Mouse (Mus musculus): Measurements from ENCODE around the gene Retreg2.

Retreg2 gene

DNA sequence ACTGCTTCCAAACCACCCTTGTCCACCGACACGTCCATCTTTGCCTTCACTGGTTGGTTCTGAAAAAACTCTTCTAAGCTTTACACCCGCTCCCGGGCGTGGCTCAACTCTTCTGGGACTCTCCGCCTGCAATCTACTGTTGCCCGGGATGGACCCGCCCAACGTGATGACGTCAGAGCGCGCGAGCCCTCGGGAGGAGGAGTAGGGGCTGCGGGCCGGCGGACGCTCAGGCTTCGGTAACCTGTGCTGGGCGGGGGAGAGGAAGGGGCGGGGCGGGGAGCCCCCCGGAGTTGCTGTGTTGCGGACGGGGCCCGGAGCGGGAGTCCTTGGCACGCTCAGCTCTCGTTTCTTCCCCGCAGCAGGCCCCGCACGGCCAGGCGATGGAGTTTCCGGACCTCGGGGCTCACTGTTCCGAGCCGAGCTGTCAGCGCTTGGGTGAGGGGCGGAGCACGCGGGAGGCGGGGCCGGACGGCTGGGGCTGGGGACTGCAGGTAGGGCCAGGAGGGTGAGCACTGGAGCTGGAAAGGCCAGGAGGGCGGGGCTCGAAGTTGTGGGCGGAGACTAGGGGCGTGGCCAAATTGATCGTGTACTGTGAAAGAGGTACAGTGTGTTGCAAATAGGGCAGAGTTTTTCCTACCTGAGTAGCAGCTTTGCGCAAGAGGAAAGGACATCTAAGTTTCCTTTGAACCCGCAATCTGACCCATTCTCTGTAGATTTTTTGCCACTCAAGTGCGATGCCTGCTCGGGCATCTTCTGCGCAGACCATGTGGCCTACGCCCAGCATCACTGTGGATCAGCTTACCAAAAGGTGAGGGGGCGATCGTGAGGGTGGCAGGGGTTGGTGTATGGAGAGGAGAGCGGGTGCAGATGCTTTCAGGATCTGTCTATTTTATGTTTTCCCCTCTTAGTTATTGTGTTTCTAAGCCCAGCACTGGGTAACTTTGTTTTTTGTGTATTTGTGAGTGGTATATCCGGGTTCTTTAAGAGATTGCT, 26.2 kb downstream of the Retreg2 start, which contains the start of gene Zfand2b:
Gene Zfand2b (plus strand): TSS at position 175 of the 993 bp plus-strand sequence.
- peak; percentile 95 for DNase-seq (ENCODE audit: low spot score in 2 of 2)

DNA sequence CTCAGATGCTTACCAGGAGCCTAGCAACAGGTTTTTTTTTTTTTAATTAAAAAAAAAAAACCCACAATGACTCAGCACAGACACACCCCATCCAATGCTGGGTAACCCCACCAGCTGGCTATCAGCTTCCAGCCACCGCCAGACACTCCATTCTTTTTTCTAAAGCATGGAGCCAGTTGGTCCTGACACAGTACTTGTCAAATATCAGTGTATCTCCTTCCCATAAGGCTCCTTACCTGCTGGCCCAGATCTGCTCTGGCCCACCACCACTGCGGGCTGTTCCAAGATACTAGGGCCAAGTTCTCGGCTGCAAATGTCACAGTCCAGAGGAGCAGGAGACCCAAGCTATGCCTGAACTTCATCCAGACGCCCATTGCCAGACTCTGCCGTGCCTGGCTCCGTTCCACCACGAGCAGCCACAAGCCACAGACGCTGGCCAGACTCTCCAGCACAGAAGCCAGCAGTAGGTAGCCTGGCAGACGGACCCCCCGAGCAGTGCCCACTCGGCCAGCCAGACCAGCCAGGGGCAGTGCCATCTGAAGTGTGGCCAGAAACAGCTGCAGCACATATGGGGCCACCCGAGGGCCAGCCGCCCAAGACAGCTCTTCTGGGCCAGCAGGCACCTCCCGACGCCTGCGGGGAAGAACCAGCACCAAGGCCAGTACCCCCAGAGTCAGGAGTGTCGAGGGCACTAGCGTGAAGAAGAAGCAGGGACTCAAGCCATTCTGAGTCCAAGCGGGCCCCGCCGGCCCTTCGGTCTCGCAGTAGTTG, 36.9 kb downstream of the Retreg2 start:
- peak; percentile 49 for DNase-seq (ENCODE audit: low spot score in 2 of 2)

DNA sequence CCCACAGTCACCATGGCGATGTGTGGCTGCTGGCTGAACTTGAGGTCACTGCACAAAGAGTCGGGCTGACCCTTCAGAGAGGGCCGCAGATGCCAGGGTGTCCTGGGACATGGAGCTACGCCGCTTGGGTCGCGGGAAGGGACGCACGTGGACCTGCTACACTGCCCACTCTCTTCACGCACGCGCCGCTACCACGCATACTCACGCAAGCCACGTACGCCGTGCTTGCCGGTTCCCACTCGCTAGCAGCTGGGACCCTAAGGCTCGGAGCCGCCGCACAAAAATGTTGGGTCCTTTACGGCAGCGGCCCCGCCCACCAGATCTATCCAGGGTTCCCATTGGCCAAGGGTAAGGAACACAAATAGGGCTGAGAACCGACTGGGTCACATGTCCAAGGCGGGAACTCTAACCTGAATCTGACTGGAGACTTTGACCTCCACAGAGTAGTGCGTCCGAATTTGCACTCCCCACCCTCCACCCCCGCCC, 37.6 kb downstream of the Retreg2 start, which contains the start of gene Abcb6:
Gene Abcb6 (minus strand): TSS at position 288 of the 486 bp plus-strand sequence.
- peak; percentile 91 to 94 for DNase-seq (ENCODE audit: low spot score in 2 of 2)

DNA sequence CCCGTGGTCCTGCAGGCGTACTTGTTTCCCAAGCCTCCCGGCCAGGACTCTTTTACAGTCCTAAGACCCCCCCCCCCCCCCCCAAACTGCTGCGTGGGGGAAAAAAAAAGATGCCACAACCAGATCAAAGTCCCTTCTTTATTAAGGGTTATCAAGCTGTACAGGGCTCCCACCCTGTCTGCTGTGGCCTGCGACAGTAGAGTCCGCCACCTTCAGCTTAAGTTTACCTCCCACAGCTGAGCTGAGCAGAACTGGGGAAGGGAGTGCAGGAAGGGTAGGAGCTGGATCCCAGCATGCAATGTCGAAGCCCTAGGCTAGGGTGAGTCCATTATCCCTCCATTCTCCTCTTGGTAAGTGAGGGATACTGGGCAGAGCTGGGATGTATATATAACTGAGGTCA, 38.2 kb downstream of the Retreg2 start:
- no peak for DNase-seq (ENCODE audit: low spot score in 2 of 2)

DNA sequence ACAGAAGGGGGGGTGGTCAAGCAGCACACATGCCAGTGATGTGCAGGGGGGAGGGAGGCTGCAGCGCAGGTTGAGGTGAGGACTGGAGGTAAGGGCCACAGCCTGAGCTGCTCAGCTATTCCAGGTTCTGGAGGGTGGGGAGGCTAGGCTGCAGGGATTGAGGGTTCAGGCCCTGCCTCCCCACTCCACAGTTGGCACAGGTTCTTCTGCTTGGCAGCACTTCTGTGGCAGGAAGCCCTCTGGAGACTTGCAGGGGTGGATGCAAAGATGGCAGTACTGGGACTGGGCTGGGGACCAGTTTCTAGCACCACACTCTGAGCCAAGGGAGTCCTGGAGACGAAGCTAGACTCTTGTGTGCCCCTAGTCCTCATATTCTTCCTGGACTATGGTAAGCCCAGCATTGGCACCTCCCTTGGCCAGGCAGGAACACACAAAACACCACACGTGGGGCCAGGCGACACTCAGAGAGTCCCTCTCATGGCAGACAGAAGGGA, 38.8 kb downstream of the Retreg2 start:
- DNase-seq (ENCODE audit: low spot score in 2 of 2) = no peak

DNA sequence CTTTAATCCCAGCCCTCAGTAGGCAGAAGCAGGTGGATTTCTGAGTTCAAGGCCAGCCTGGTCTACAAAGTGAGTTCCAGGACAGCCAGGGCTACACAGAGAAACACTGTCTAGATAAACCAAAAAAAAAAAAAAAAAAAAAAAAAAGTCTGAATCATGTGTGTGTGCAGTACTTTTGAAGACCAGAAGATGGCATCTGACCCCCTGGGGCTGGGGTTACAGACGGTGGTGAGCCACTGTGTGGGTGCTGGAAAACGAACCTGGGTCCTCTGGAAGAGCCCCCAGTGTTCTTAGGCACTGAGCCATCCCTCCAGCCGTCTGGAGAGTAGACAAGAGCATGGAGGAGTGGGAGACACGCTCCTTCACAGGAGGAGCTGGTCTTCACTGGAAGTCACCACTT, 39.6 kb downstream of the Retreg2 start:
- DNase-seq (ENCODE audit: low spot score in 2 of 2) = no peak

DNA sequence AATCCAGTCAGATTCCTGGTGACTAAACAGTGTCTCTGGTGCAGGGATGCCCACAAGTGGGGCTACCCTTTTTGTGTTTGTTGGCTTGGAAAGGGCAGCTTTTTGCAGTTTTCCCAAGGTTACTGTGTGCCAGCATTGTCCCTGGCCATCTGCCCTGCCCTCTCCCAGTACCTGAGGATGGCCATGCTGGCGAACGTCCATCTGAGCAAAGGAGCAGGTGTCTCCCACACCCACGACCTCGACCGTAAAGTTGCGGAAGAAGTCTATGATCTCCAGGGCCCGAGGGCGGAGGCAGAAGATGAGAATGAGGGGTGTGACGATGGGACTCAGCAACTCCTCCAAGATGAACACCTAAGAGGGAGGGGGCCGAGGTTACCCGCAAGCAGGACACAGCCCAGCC, 42.9 kb downstream of the Retreg2 start:
- DNase-seq (ENCODE audit: low spot score in 2 of 2) = no peak

DNA sequence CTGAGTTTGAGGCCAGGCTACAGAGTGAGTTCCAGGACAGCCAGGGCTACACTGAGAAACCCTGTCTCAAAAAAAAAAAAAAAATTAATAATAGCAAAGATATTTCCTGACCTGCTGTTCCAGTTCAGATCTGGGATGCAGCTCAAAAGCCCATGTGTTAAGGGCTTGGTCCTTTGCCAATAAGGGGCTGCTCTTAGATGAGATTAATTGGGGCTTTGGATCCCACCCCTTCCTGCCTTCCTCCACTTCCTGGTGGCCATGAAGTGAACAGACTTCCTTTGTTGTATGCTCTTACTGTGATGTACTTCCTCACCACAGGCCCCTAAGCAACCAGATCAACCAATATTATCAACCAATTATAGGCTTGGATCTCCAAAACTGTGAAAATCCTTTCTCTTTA, 44.5 kb downstream of the Retreg2 start:
- no peak for DNase-seq (ENCODE audit: low spot score in 2 of 2)

DNA sequence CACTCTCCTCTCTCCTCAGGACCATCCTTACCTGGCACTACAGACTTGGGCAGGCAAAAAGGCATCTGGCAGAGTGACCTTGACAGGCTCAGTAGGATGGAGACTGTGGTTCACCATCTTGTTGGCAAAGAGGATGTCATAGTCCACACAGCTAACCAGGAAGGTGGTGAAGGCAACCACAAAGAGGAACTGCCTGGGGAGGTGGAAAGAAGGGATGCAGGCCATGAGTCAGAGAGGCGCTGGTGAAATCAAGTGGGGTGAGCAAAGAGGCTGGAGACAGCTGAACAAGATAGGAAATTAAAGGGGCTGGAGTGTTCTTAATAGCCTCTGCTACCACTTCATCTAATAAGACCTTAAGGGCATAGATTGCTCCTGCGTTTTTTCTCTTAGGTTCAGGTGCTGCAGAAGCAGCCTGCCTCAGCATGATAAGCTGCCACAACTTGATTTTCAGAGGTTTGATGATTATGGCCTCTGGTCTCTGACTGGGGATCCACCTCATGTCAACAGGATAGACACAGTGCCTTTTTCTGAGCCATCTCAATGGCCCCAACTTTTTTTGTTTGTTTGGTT, 45.4 kb downstream of the Retreg2 start:
- DNase-seq (ENCODE audit: low spot score in 2 of 2) = no peak

DNA sequence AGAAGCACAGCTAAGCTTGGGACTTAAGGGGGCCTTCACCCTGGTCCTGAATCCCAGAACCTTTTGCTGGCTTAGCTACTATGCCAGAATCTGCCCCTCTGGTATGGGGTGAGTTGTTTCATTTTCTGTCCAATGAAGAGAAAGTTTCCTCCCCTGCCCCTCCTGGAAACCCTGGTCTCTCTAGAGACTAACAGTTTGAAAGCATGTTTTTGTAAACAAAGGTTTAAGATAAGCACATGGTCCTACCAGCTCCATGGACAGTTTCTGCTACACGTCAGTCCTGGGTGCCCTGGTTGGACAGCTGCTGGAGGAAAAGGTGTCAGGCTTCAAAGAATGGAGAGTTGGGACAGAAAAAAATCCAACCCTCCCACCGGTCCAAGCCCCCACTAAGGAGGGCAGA, 48.0 kb downstream of the Retreg2 start:
- DNase-seq (ENCODE audit: low spot score in 2 of 2) = no peak

DNA sequence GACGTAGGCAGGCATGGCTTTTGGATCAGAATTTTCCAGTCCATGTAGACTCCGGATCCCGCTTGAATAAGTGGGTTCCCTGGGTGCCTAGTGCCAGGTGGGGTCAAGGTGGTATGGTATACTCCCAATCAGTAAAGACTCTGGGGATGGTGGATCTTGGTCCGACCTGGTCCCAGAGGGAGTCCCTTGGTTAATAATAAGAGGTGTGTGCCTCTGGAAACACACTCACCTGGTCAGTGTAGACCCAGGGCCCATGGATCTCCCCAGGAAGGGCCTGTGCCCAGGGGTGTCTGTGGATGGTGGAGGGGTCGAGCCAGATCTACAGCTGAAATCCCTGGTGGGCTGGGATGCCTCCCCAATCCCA, 48.7 kb downstream of the Retreg2 start:
- DNase-seq (ENCODE audit: low spot score in 2 of 2) = no peak

DNA sequence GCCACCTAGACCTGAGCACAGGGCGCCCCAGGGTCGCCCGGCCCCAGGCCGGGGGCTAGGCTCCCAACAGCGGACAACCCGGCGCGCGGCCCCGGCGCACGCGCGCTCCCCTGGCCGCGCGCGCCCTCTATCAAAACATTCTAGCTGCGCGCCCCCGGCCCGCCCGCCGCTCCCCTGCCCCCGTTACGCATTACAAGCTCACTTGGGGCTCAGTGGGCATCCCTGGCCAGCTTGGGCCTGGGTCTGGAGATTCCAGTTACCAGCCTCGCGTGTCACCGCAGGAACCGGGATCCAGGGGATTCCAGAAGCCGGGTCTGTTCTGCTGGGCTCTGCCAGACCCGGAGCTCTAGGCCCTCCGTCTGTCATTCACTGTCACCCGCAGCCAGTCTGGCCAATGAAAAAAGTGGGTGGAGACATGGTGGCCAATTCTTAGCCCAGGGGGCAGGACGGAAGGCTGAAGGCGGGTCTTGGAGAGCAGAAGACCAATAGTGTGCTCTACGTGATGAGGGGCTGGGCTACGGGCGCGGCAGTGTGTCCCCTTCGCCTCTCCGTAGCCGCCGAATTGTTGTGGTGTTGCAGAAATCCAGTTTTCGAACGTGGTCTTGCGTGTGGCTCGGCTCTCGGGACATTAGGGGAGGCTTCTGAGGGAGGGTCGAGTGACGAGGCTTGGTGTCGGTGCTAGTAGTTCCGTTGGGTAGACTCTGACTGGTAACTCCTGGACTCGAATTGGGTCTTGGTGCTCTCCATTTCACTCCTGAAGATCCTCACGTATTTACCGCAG, 49.2 kb downstream of the Retreg2 start, which contains the start of the genes Ankzf1 and Atg9a:
Gene Ankzf1 (plus strand): TSS at position 530 of the 781 bp plus-strand sequence.
Gene Atg9a (minus strand): TSS at position 575 of the 781 bp plus-strand sequence.
- DNase-seq (ENCODE audit: low spot score in 2 of 2) = peak; percentile 95 to 97

DNA sequence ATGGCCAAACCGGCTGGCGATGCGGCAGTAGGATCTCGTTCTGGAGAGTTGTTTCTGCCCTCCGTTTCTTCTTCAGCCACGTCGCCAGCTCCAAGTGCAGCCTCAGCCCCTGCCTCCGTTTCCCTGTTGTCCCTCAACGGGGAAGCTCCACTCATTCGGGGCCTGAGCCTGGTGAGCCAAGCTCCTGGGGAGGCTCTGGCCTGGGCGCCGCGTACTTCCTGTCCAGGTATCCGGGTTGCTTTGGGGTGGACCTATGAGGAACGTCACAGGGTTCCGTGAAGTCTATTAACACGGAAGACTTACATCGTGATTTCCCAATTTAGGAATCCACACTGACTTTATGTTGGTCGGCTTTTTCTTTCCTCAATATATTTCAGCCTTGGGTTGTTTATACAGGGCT, 49.9 kb downstream of the Retreg2 start:
- peak in 1 of 2 experiments; percentile 47 for DNase-seq (ENCODE audit: low spot score in 2 of 2)

All from right cerebral cortex, adult 2 months (tissue).